Mouse (Mus musculus) heart, embryonic 14.5 days (tissue): Measurements from ENCODE around the gene Sec63. TPM values are rescaled to one million over a fixed set of nuclear protein-coding genes. Genes with fewer than 3 reads are reported as not detected.

Experiments used
- ATAC-seq: fragments of 200-750 bp; cut with Nextera tagmentation; 2 replicates; pipeline ENCODE4 v1.8.0; 2017; ENCODE audit warnings: low read depth, moderate TSS enrichment; ENCODE audit not compliant: insufficient number of reproducible peaks, insufficient read depth, low FRiP score
- H3K27ac ChIP-seq, 2 experiments: fragments of 200-500 bp in 1 of 2; fragments of 300-500 bp in 1 of 2; sonication (generic) in 1 of 2; replicated peaks in 1 of 2; 2 replicates each; pipeline ENCODE4 v1.5.1; 2012 to 2014; ENCODE audit warnings: low read depth in 2 of 2, low read length in 2 of 2, control low read depth in 1 of 2, mild to moderate bottlenecking in 1 of 2, mixed read lengths in 1 of 2; ENCODE audit not compliant: control insufficient read depth in 1 of 2, insufficient read depth in 1 of 2
- H3K27me3 ChIP-seq: fragments of 300-500 bp; sonication (generic); 2 replicates; pipeline ENCODE4 v1.6.1; 2014; ENCODE audit warnings: mild to moderate bottlenecking, low read length, control low read depth; ENCODE audit not compliant: control insufficient read depth, insufficient read depth
- H3K36me3 ChIP-seq: fragments of 300-500 bp; sonication (generic); 2 replicates; pipeline ENCODE4 v1.6.1; 2014; ENCODE audit warnings: mild to moderate bottlenecking, control low read depth, low read length, mixed read lengths; ENCODE audit not compliant: control insufficient read depth, insufficient read depth
- H3K4me1 ChIP-seq, 2 experiments: fragments of 200-500 bp in 1 of 2; fragments of 300-500 bp in 1 of 2; sonication (generic) in 1 of 2; 2 replicates each; pipeline ENCODE4 v1.6.1; 2012 to 2014; ENCODE audit warnings: low read length in 2 of 2, control low read depth in 1 of 2, mixed read lengths in 1 of 2; ENCODE audit not compliant: control insufficient read depth in 2 of 2, insufficient read depth in 2 of 2
- H3K4me2 ChIP-seq: fragments of 300-500 bp; sonication (generic); 2 replicates; pipeline ENCODE4 v1.6.1; 2014; ENCODE audit warnings: mild to moderate bottlenecking, low read length
- H3K4me3 ChIP-seq, 2 experiments: fragments of 200-500 bp in 1 of 2; fragments of 300-500 bp in 1 of 2; sonication (generic) in 1 of 2; 2 replicates each; pipeline ENCODE4 v1.5.1; 2012 to 2014; ENCODE audit warnings: low read length in 2 of 2, mild to moderate bottlenecking in 2 of 2, control low read depth in 1 of 2, low read depth in 1 of 2, moderate library complexity in 1 of 2; ENCODE audit not compliant: control insufficient read depth in 1 of 2, insufficient read depth in 1 of 2
- H3K9ac ChIP-seq: fragments of 300-500 bp; sonication (generic); 2 replicates; pipeline ENCODE4 v1.6.1; 2014; ENCODE audit warnings: mild to moderate bottlenecking, low read length
- H3K9me3 ChIP-seq: fragments of 300-500 bp; sonication (generic); 2 replicates; pipeline ENCODE4 v1.6.1; 2016; ENCODE audit warnings: low read length, control low read depth; ENCODE audit not compliant: control insufficient read depth
- WGBS: fragments of 180-500 bp; shearing (Covaris S2); extraction: QIAGEN DNeasy Blood & Tissue Kit; methylation state at CpG from one replicate; pipeline ENCODE4 v1.1.7; 2014; 5-methylcytosine and 5-hydroxymethylcytosine counted together
- polyA plus RNA-seq: library from polyadenylated mRNA; unstranded; fragments of >200 nt; fragmentation: Nextera tagmentation; extraction: Ambion mirVana; gene quantifications from 2 replicates; pipeline ENCODE4 v1.2.1, GENCODE M21; 2014

Sec63 gene
- polyA plus RNA-seq, 1 experiment from 2014 or later = 14.3 TPM

GRCm38 (mm10) chr10:42842358-42842757, 81.1 kb downstream of the Sec63 start:
- 13% methylated on average over 9 of the region's 9 CpGs for WGBS
- peak; percentile 58; the same call in 1 of the 2 replicates for ATAC-seq
- no peak overlapping the region for H3K4me2 ChIP-seq
- no peak overlapping the region for H3K27ac ChIP-seq
- H3K36me3 ChIP-seq = peaks cover under 1% of the 10 kb centered on the region
- no peak overlapping the region for H3K9ac ChIP-seq
- H3K4me1 ChIP-seq = no peaks in the 10 kb centered on the region
- H3K27me3 ChIP-seq = no peaks in the 10 kb centered on the region
- peaks cover 7% of the 10 kb centered on the region; the same call in 1 of the 2 replicates for H3K9me3 ChIP-seq
- no peak overlapping the region for H3K4me3 ChIP-seq

- H3K4me3 ChIP-seq = no peak overlapping the region
- no peak overlapping the region for H3K9ac ChIP-seq
- no peaks in the 10 kb centered on the region for H3K27me3 ChIP-seq
- ATAC-seq = no peak
- no peak overlapping the region for H3K4me2 ChIP-seq
- no peaks in the 10 kb centered on the region for H3K4me1 ChIP-seq
- H3K9me3 ChIP-seq = peaks cover 4% of the 10 kb centered on the region; the same call in 1 of the 2 replicates
- no peak overlapping the region for H3K27ac ChIP-seq
- no peaks in the 10 kb centered on the region for H3K36me3 ChIP-seq
- 77% methylated on average over 1 of the region's 1 CpGs for WGBS
Observed at GRCm38 (mm10) chr10:42843416-42843815, 82.1 kb downstream of the Sec63 start.

GRCm38 (mm10) chr10:42845480-42845879, 84.2 kb downstream of the Sec63 start:
- H3K4me3 ChIP-seq = no peak overlapping the region
- no peak overlapping the region for H3K9ac ChIP-seq
- H3K36me3 ChIP-seq = no peaks in the 10 kb centered on the region
- no peaks in the 10 kb centered on the region for H3K4me1 ChIP-seq
- H3K27ac ChIP-seq = no peak overlapping the region
- 20% methylated on average over 1 of the region's 1 CpGs for WGBS
- H3K9me3 ChIP-seq = no peaks in the 10 kb centered on the region
- H3K27me3 ChIP-seq = no peaks in the 10 kb centered on the region
- ATAC-seq = no peak
- no peak overlapping the region for H3K4me2 ChIP-seq

GRCm38 (mm10) chr10:42848179-42849080, 87.1 kb downstream of the Sec63 start:
- no peak overlapping the region for H3K4me2 ChIP-seq
- H3K4me1 ChIP-seq = no peaks in the 10 kb centered on the region
- H3K9ac ChIP-seq = no peak overlapping the region
- no peaks in the 10 kb centered on the region for H3K36me3 ChIP-seq
- peaks cover 2% of the 10 kb centered on the region; the same call in 1 of the 2 replicates for H3K9me3 ChIP-seq
- 84% methylated on average over 13 of the region's 13 CpGs for WGBS
- H3K4me3 ChIP-seq = no peak overlapping the region
- H3K27me3 ChIP-seq = no peaks in the 10 kb centered on the region
- no peak for ATAC-seq
- H3K27ac ChIP-seq = no peak overlapping the region

- Histone ChIP-seq H3K4me2 (no peak overlapping the region), H3K27ac (no peak overlapping the region), H3K36me3 (no peaks in the 10 kb centered on the region), H3K9ac (no peak overlapping the region), H3K9me3 (peaks cover 6% of the 10 kb centered on the region; the same call in 1 of the 2 replicates), H3K4me3 (no peak overlapping the region), H3K27me3 (no peaks in the 10 kb centered on the region), H3K4me1 (no peaks in the 10 kb centered on the region)
- WGBS = 87% methylated on average over 7 of the region's 7 CpGs
- ATAC-seq = no peak
Observed at GRCm38 (mm10) chr10:42849081-42849400, 87.7 kb downstream of the Sec63 start.

GRCm38 (mm10) chr10:42854838-42855237, 93.5 kb downstream of the Sec63 start:
- H3K27me3 ChIP-seq = no peaks in the 10 kb centered on the region
- no peak overlapping the region for H3K4me2 ChIP-seq
- H3K4me3 ChIP-seq = no peak overlapping the region
- ATAC-seq = no peak
- H3K9me3 ChIP-seq = peaks cover 6% of the 10 kb centered on the region; the same call in 1 of the 2 replicates
- H3K9ac ChIP-seq = no peak overlapping the region
- 63% methylated on average over 4 of the region's 4 CpGs for WGBS
- peaks cover 4 to 7% of the 10 kb centered on the region in 2 experiments for H3K4me1 ChIP-seq
- H3K36me3 ChIP-seq = no peaks in the 10 kb centered on the region
- 0 out of 4 replicates have a peak overlapping the region, but pooled peaks of 1 of the 2 experiments have one; percentile 16 for H3K27ac ChIP-seq

- H3K27ac ChIP-seq = 0 out of 4 replicates have a peak overlapping the region, but pooled peaks of 1 of the 2 experiments have one; percentile 16
- no peaks in the 10 kb centered on the region for H3K27me3 ChIP-seq
- H3K9ac ChIP-seq = no peak overlapping the region
- no peak overlapping the region for H3K4me2 ChIP-seq
- H3K4me3 ChIP-seq = no peak overlapping the region
- no peak for ATAC-seq
- peaks cover 4 to 7% of the 10 kb centered on the region in 2 experiments for H3K4me1 ChIP-seq
- peaks cover 6% of the 10 kb centered on the region; the same call in 1 of the 2 replicates for H3K9me3 ChIP-seq
- WGBS = 19% methylated on average over 5 of the region's 5 CpGs
- H3K36me3 ChIP-seq = no peaks in the 10 kb centered on the region
Observed at GRCm38 (mm10) chr10:42855250-42855649, 94.0 kb downstream of the Sec63 start.
